Mouse (Mus musculus) kidney, postnatal 0 days (tissue): ENCODE measurements at regions not wholly inside any gene's neighbourhood (a gene's known extent, or its start where the extent isn't known, plus 50 kb on each side); places are given as distances from the start of the nearest gene placed in this dataset.

Experiments
- ATAC-seq: fragments of 200-750 bp; cut with Nextera tagmentation; replicated peaks from 2 replicates; pipeline ENCODE4 v1.8.0; 2017; ENCODE audit warnings: low read depth, moderate number of reproducible peaks, moderate TSS enrichment, moderate library complexity; ENCODE audit not compliant: low FRiP score
- DNase-seq: peaks from one replicate; pipeline ENCODE4 v3.0.0-alpha.2; 2016; ENCODE audit warnings: low spot score
- H3K27ac ChIP-seq: fragments of 300-500 bp; sonication (generic); 2 replicates; pipeline ENCODE4 v1.5.1; 2014; ENCODE audit warnings: mild to moderate bottlenecking
- H3K27me3 ChIP-seq: fragments of 300-500 bp; sonication (generic); 2 replicates; pipeline ENCODE4 v1.6.1; 2014; ENCODE audit warnings: low read length, mixed read lengths; ENCODE audit not compliant: insufficient read depth
- H3K36me3 ChIP-seq: fragments of 300-500 bp; sonication (generic); 2 replicates; pipeline ENCODE4 v1.6.1; 2014; ENCODE audit warnings: low read length, mixed read lengths; ENCODE audit not compliant: insufficient read depth
- H3K4me1 ChIP-seq: fragments of 300-500 bp; sonication (generic); replicated peaks from 2 replicates; pipeline ENCODE4 v1.6.1; 2014; ENCODE audit warnings: antibody characterized with exemption, low read length, mixed read lengths; ENCODE audit not compliant: insufficient read depth
- H3K4me2 ChIP-seq: fragments of 300-500 bp; sonication (generic); 2 replicates; pipeline ENCODE4 v1.6.1; 2014; ENCODE audit warnings: mild to moderate bottlenecking, low read length, moderate library complexity, mixed read lengths
- H3K4me3 ChIP-seq: fragments of 300-500 bp; sonication (generic); replicated peaks from 2 replicates; pipeline ENCODE4 v1.5.1; 2014; ENCODE audit warnings: low read depth, low read length
- H3K9ac ChIP-seq: fragments of 300-500 bp; sonication (generic); 2 replicates; pipeline ENCODE4 v1.6.1; 2014; ENCODE audit warnings: low read depth, low read length
- H3K9me3 ChIP-seq: fragments of 300-500 bp; sonication (generic); replicated peaks from 2 replicates; pipeline ENCODE4 v1.6.1; 2016; ENCODE audit warnings: low read length, inconsistent platforms, mixed read lengths
- CTCF ChIP-seq: IDR thresholded peaks from 2 replicates; pipeline ENCODE4 v1.5.1; 2016; ENCODE audit warnings: antibody characterized with exemption, low read depth, mild to moderate bottlenecking, moderate library complexity
- WGBS: fragments of 180-500 bp; shearing (Covaris S2); extraction: QIAGEN DNeasy Blood & Tissue Kit; methylation state at CpG from one replicate; pipeline ENCODE4 v1.1.7; 2014; 5-methylcytosine and 5-hydroxymethylcytosine counted together

DNA sequence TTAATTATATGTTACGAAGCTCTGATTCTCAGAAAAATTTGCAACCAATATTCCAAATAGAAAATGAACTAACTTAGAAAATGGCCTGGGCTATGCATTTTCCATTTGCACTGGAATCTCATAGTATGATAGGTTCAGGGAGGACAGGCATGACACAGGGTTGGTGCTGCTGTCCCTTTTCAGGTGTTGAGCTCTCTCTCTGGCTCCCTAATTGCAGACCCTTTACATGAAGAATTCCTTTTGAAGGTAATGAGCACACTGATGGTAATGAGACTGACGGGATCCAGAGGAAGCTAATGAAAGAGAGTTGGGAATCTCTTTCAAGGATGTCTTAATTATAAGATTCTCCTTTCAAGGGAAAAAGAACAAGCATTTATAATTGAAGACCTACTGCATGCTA lies 87.6 kb downstream of the Serpinb8 start:
- WGBS = 84% methylated on average over 2 of the region's 2 CpGs
- H3K27ac ChIP-seq = no peak overlapping the region
- H3K9me3 ChIP-seq = no peaks in the 10 kb centered on the region
- no peaks in the 10 kb centered on the region for H3K27me3 ChIP-seq
- no peak overlapping the region for H3K4me2 ChIP-seq
- no peaks in the 10 kb centered on the region for H3K4me1 ChIP-seq
- DNase-seq (no peak), ATAC-seq (no peak)
- no peaks in the 10 kb centered on the region for H3K36me3 ChIP-seq
- H3K9ac ChIP-seq = no peak overlapping the region
- H3K4me3 ChIP-seq = no peak overlapping the region
- no peak for TF ChIP-seq CTCF

DNA sequence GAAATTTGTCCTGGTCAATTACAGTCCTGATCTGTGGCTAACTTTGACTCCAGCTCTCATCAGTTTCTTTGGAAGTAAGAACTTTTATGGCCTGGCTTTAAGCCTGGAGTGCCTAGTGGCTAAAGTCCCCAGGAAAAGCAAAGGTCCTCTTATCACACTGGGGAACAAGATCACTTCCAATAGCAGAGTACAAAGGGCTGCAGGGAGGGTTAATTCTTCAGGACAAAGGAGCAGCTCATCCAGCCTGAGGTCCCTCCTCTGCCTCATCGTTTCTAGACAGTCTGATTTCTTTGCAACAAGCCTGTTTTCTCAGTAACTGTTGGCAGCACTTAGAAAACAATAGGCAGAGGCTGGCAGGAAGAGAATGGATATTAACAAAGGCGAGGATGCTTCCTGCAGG lies 107.1 kb downstream of the Serpinb8 start:
- 41% methylated on average over 2 of the region's 2 CpGs for WGBS
- no peak overlapping the region for H3K4me3 ChIP-seq
- no peak overlapping the region for H3K27ac ChIP-seq
- H3K9ac ChIP-seq = no peak overlapping the region
- no peak overlapping the region for H3K4me2 ChIP-seq
- no peaks in the 10 kb centered on the region for H3K4me1 ChIP-seq
- H3K27me3 ChIP-seq = no peaks in the 10 kb centered on the region
- no peak for TF ChIP-seq CTCF
- no peaks in the 10 kb centered on the region for H3K36me3 ChIP-seq
- H3K9me3 ChIP-seq = no peaks in the 10 kb centered on the region
- ATAC-seq (no peak), DNase-seq (no peak)

- H3K27me3 ChIP-seq = no peaks in the 10 kb centered on the region
- no peak overlapping the region for H3K9ac ChIP-seq
- no peaks in the 10 kb centered on the region for H3K9me3 ChIP-seq
- H3K36me3 ChIP-seq = no peaks in the 10 kb centered on the region
- ATAC-seq = no peak
- H3K27ac ChIP-seq = no peak overlapping the region
- H3K4me3 ChIP-seq = no peak overlapping the region
- no peak overlapping the region for H3K4me2 ChIP-seq
- TF ChIP-seq CTCF = no peak
- DNase-seq = no peak
- no peaks in the 10 kb centered on the region for H3K4me1 ChIP-seq
Observed at GRCm38 (mm10) chr1:107706108-107706548, 116.3 kb downstream of the Serpinb8 start.

DNA sequence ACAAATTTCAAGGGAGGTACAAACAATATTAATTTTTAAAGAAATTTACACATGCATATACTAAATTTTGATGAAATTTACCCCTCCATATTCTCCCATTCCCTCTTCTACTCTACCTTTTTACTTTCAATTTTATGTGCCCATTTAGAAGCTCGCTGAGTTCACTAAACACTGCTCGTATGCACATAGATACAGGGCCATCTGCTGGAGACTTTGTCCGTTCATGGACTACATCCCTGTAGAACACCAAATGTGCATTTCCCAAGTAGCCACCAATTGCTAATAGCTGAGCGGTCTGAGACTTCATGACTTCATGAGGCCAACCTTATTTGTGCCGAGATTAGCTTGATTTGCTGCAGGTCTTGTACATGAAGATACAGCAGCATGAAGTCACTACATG lies 118.8 kb downstream of the Serpinb8 start:
- 90% methylated on average over 5 of the region's 5 CpGs for WGBS
- no peak for TF ChIP-seq CTCF
- no peak for ATAC-seq

GRCm38 (mm10) chr1:107714869-107715268 lies 125.1 kb downstream of the Serpinb8 start:
- Histone ChIP-seq H3K36me3 (no peaks in the 10 kb centered on the region), H3K4me2 (no peak overlapping the region), H3K27ac (no peak overlapping the region), H3K27me3 (no peaks in the 10 kb centered on the region), H3K9me3 (no peaks in the 10 kb centered on the region), H3K4me1 (no peaks in the 10 kb centered on the region), H3K9ac (no peak overlapping the region), H3K4me3 (no peak overlapping the region)
- WGBS = 93% methylated on average over 1 of the region's 1 CpGs
- no peak for ATAC-seq
- no peak for DNase-seq
- TF ChIP-seq CTCF = no peak

More for the DNA sequence above, 118.8 kb downstream of the Serpinb8 start:
- Histone ChIP-seq H3K9me3 (no peaks in the 10 kb centered on the region), H3K4me3 (no peak overlapping the region), H3K36me3 (no peaks in the 10 kb centered on the region), H3K27me3 (no peaks in the 10 kb centered on the region), H3K27ac (no peak overlapping the region), H3K9ac (no peak overlapping the region), H3K4me1 (no peaks in the 10 kb centered on the region), H3K4me2 (no peak overlapping the region)
- no peak for DNase-seq

GRCm38 (mm10) chr1:107719304-107719703 lies 129.5 kb downstream of the Serpinb8 start:
- Histone ChIP-seq H3K9me3 (no peaks in the 10 kb centered on the region), H3K4me1 (no peaks in the 10 kb centered on the region), H3K36me3 (no peaks in the 10 kb centered on the region), H3K4me3 (no peak overlapping the region), H3K27ac (no peak overlapping the region), H3K9ac (no peak overlapping the region), H3K27me3 (no peaks in the 10 kb centered on the region), H3K4me2 (no peak overlapping the region)
- WGBS = 65% methylated on average over 5 of the region's 5 CpGs
- ATAC-seq (no peak), DNase-seq (no peak)
- TF ChIP-seq CTCF = no peak

DNA sequence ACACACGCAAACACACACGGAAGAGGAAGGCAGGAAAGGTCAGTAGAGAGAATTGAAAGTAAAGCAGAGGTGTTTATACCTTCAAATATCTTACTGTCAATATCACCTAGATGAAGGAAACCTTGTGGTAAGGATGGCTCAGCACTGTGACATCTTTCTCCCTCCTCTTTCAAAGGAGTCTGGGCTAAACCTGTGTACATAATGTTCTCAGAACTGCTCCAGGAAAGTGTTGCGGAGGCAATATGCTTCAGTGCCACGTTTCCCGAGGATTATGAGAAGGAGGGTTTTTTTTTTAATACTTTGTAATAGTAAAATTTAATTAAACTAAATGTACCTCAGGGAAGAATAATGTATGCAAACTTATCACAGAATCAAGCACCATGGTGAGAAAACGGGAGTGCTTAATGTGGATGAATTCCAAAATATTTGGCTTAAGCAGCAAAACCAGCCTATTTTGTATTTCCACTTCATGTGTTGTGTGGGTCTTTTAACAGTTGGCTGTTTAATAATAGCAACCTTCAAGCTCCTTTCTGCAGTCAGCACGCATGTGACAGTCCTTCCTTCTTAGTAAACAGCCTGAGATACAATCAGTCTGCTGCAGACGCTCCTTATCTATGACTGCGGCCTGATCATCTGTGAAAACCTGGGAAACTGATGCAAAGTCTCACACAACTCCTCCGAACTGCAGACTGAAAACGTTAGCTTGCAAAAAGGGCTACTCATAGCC lies 138.5 kb downstream of the Serpinb8 start:
- WGBS = 74% methylated on average over 11 of the region's 11 CpGs
- no peak for TF ChIP-seq CTCF

More for the DNA sequence above, 138.5 kb downstream of the Serpinb8 start:
- Histone ChIP-seq H3K36me3 (no peaks in the 10 kb centered on the region), H3K27me3 (no peaks in the 10 kb centered on the region), H3K4me3 (no peak overlapping the region), H3K27ac (no peak overlapping the region), H3K4me1 (no peaks in the 10 kb centered on the region), H3K9ac (no peak overlapping the region), H3K4me2 (no peak overlapping the region), H3K9me3 (no peaks in the 10 kb centered on the region)
- ATAC-seq (no peak), DNase-seq (no peak)
